Mouse (Mus musculus): ENCODE measurements around the gene Pram1. TPM values are rescaled to one million over a fixed set of nuclear protein-coding genes. Genes with fewer than 3 reads are reported as not detected.

Gene Pram1
- polyA plus RNA-seq, 2 experiments = 1.6 to 2.8 TPM

DNA sequence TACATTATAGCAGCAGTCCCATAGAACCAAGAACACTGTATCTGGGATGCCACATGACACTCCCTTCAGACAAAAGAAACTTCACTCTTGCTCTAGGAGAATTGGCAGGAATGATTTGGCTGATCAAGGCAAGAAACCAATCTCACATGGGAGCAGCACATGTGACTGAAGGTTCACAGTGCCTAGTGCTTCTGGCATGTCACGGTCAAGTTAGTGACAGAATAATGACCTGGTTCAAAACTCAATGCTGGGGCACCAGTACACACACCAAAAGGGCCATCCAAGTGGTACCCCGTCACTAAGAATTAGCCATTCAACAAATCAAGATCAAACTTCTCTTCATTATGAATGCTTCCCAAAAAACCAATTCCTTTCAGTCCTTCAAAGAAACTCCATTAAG lies 38.2 kb downstream of the Pram1 start:
- no peak overlapping the region for H3K9ac ChIP-seq (replicated peaks)
- H3K27ac ChIP-seq = no peak overlapping the region
- H3K4me2 ChIP-seq (ENCODE audit: low read depth) = no peak overlapping the region
- peaks cover 3 to 15% of the 10 kb centered on the region in 2 experiments; a peak in 3 of 4 replicates for H3K4me1 ChIP-seq (replicated peaks; ENCODE audit: control insufficient read depth in 2 of 2, insufficient read depth in 2 of 2, low read length in 1 of 2)
- no peak for ATAC-seq (ENCODE audit: insufficient read depth)
- no peak for DNase-seq (ENCODE audit: low read depth in 3 of 3, low spot score in 3 of 3)
- peaks cover 31% of the 10 kb centered on the region for H3K36me3 ChIP-seq (replicated peaks; ENCODE audit: control insufficient read depth, insufficient read depth, low read depth)
- H3K9me3 ChIP-seq (ENCODE audit: control insufficient read depth, low read length) = no peaks in the 10 kb centered on the region
- H3K4me3 ChIP-seq (ENCODE audit: insufficient read depth in 1 of 2, low read depth in 2 of 2, low read length in 2 of 2) = no peak overlapping the region
- TF ChIP-seq EP300 (IDR thresholded peaks at IDR 0.05; ENCODE audit: low read depth) = no peak
- TF ChIP-seq CTCF (IDR thresholded peaks at IDR 0.05; ENCODE audit: low read depth) = no peak
- 89% methylated on average over 2 of the region's 2 CpGs for WGBS (ENCODE audit: insufficient replicate concordance)
- no peaks in the 10 kb centered on the region for H3K27me3 ChIP-seq (ENCODE audit: control insufficient read depth, insufficient read depth, low read length)

DNA sequence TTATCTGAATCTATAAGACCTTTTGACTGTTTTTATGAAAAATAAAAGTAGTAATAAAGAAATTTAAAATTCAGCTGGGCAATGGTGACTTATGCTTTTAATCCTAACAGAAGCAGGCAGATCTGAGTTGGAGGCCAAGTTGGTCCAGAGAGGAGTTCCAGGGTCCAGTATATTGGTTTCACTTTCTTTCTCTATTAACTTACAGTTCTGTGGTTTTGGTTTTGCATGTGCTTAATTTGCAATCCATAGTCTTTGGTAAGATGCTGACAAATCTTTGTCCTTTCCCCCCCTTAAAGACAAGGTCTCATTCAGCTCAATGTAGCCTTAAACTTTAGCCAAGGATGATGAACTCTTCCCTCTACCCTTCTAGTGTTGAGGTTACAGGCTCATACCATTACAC lies 40.9 kb downstream of the Pram1 start:
- H3K27ac ChIP-seq = no peak overlapping the region
- no peak overlapping the region for H3K4me3 ChIP-seq (ENCODE audit: insufficient read depth in 1 of 2, low read depth in 2 of 2, low read length in 2 of 2)
- H3K4me2 ChIP-seq (ENCODE audit: low read depth) = no peak overlapping the region
- peaks cover 21 to 31% of the 10 kb centered on the region in 2 experiments for H3K4me1 ChIP-seq (replicated peaks; ENCODE audit: control insufficient read depth in 2 of 2, insufficient read depth in 2 of 2, low read length in 1 of 2)
- H3K9ac ChIP-seq (replicated peaks) = no peak overlapping the region
- TF ChIP-seq EP300 (IDR thresholded peaks at IDR 0.05; ENCODE audit: low read depth) (no peak), CTCF (IDR thresholded peaks at IDR 0.05; ENCODE audit: low read depth) (no peak)
- peaks cover 41% of the 10 kb centered on the region for H3K36me3 ChIP-seq (replicated peaks; ENCODE audit: control insufficient read depth, insufficient read depth, low read depth)
- no peak for DNase-seq (ENCODE audit: low read depth in 3 of 3, low spot score in 3 of 3)
- H3K9me3 ChIP-seq (ENCODE audit: control insufficient read depth, low read length) = no peaks in the 10 kb centered on the region
- H3K27me3 ChIP-seq (ENCODE audit: control insufficient read depth, insufficient read depth, low read length) = no peaks in the 10 kb centered on the region
- no peak for ATAC-seq (ENCODE audit: insufficient read depth)

DNA sequence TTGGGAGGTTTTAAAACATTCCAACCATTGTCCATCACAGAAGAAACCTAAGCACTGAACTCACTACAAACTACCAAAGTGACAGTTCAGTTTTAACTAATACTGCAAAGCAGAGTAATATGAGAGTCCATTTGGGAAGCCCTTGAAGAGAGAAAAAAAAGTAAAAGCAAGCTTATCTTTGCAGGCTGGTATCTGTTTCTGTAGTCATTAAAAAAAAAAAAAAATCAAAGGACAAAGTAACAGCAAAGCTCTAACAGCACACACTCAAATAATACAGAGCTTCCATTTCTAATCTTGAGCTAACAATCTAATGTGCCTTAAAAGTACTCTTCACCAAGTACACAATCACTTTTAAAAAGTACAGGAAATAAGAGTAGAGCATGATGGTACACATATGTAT lies 43.9 kb downstream of the Pram1 start:
- TF ChIP-seq EP300 (IDR thresholded peaks at IDR 0.05; ENCODE audit: low read depth) = no peak
- TF ChIP-seq CTCF (IDR thresholded peaks at IDR 0.05; ENCODE audit: low read depth) = no peak
- ATAC-seq (ENCODE audit: insufficient read depth) (no peak), DNase-seq (ENCODE audit: low read depth in 3 of 3, low spot score in 3 of 3) (no peak)
- peaks cover 25 to 36% of the 10 kb centered on the region in 2 experiments for H3K4me1 ChIP-seq (replicated peaks; ENCODE audit: control insufficient read depth in 2 of 2, insufficient read depth in 2 of 2, low read length in 1 of 2)
- H3K9ac ChIP-seq (replicated peaks) = no peak overlapping the region; the same call in 1 of the 2 replicates
- peak overlapping the region; percentile 79 for H3K4me2 ChIP-seq (ENCODE audit: low read depth)
- H3K27me3 ChIP-seq (ENCODE audit: control insufficient read depth, insufficient read depth, low read length) = no peaks in the 10 kb centered on the region
- H3K4me3 ChIP-seq (ENCODE audit: insufficient read depth in 1 of 2, low read depth in 2 of 2, low read length in 2 of 2) = no peak overlapping the region
- no peaks in the 10 kb centered on the region for H3K9me3 ChIP-seq (ENCODE audit: control insufficient read depth, low read length)
- peaks cover 29% of the 10 kb centered on the region for H3K36me3 ChIP-seq (replicated peaks; ENCODE audit: control insufficient read depth, insufficient read depth, low read depth)
- no peak overlapping the region for H3K27ac ChIP-seq

DNA sequence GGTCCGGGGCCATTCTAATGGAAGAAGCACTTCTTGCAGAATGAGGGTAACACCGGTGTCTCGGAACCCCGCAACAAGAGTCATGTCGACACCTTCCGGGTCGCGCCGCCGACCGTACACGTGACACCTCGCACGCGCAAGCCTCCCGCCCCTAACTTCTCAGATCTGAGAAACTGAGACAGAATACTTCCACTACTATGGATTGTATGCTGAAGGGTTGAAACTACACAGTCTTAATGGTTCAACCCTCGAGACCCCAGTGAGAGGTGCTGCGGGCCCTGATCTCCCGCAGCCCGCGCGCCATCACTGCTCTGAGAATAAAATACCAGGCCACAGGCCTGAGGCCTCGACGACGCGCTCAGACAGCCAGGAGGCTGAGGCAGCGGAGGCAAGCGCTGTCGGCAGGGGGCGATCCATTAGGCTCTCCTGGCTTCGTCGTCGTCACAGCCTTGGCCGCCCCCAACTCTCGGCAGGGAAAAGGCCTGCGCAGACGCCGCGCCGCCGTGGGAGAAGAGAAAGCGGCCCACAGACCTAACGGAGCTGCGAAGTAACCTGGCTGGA lies 46.9 kb downstream of the Pram1 start:
- H3K9ac ChIP-seq (replicated peaks) = peak overlapping the region; percentile 90
- H3K27ac ChIP-seq = peak overlapping the region; percentile 78
- H3K4me1 ChIP-seq (replicated peaks; ENCODE audit: control insufficient read depth in 2 of 2, insufficient read depth in 2 of 2, low read length in 1 of 2) = peaks cover 21 to 32% of the 10 kb centered on the region in 2 experiments
- peak overlapping the region; percentile 79 for H3K4me2 ChIP-seq (ENCODE audit: low read depth)
- DNase-seq (ENCODE audit: low read depth in 3 of 3, low spot score in 3 of 3) = peak; percentile 45 to 50 (median 48)
- TF ChIP-seq EP300 (IDR thresholded peaks at IDR 0.05; ENCODE audit: low read depth) = no peak
- TF ChIP-seq CTCF (IDR thresholded peaks at IDR 0.05; ENCODE audit: low read depth) = peak; percentile 77
- no peaks in the 10 kb centered on the region for H3K27me3 ChIP-seq (ENCODE audit: control insufficient read depth, insufficient read depth, low read length)
- H3K4me3 ChIP-seq (ENCODE audit: insufficient read depth in 1 of 2, low read depth in 2 of 2, low read length in 2 of 2) = peak overlapping the region; percentile 82 to 91
- no peaks in the 10 kb centered on the region for H3K9me3 ChIP-seq (ENCODE audit: control insufficient read depth, low read length)
- under 1% methylated on average over 44 of the region's 44 CpGs for WGBS (ENCODE audit: insufficient replicate concordance)
- peaks cover 43% of the 10 kb centered on the region for H3K36me3 ChIP-seq (replicated peaks; ENCODE audit: control insufficient read depth, insufficient read depth, low read depth)
- peak; percentile 72 for ATAC-seq (ENCODE audit: insufficient read depth)

GRCm38 (mm10) chr17:33685249-33685653 lies 47.4 kb downstream of the Pram1 start:
- peaks cover 47% of the 10 kb centered on the region for H3K36me3 ChIP-seq (replicated peaks; ENCODE audit: control insufficient read depth, insufficient read depth, low read depth)
- H3K4me2 ChIP-seq (ENCODE audit: low read depth) = peak overlapping the region; percentile 79
- peak; percentile 95 for ATAC-seq (ENCODE audit: insufficient read depth)
- H3K9ac ChIP-seq (replicated peaks) = peak overlapping the region; percentile 90
- H3K27ac ChIP-seq = peak overlapping the region; percentile 78
- DNase-seq (ENCODE audit: low read depth in 3 of 3, low spot score in 3 of 3) = peak; percentile 90 to 93 (median 90)
- peak; percentile 43 for TF ChIP-seq CTCF (IDR thresholded peaks at IDR 0.05; ENCODE audit: low read depth)
- no peak for TF ChIP-seq EP300 (IDR thresholded peaks at IDR 0.05; ENCODE audit: low read depth)
- H3K4me3 ChIP-seq (ENCODE audit: insufficient read depth in 1 of 2, low read depth in 2 of 2, low read length in 2 of 2) = peak overlapping the region; percentile 82 to 91
- under 1% methylated on average over 42 of the region's 42 CpGs for WGBS (ENCODE audit: insufficient replicate concordance)
- H3K27me3 ChIP-seq (ENCODE audit: control insufficient read depth, insufficient read depth, low read length) = no peaks in the 10 kb centered on the region
- H3K9me3 ChIP-seq (ENCODE audit: control insufficient read depth, low read length) = no peaks in the 10 kb centered on the region
- H3K4me1 ChIP-seq (replicated peaks; ENCODE audit: control insufficient read depth in 2 of 2, insufficient read depth in 2 of 2, low read length in 1 of 2) = peaks cover 21 to 31% of the 10 kb centered on the region in 2 experiments

All from liver, embryonic 14.5 days (tissue).